Mouse (Mus musculus) kidney, postnatal 0 days (tissue): ENCODE data around the gene Coro1c. TPM values are rescaled to one million over a fixed set of nuclear protein-coding genes. Genes with fewer than 3 reads are reported as not detected.
A peak's percentile ranks its signal among the peaks of the same experiment; 100 is the strongest.

Source experiments
- ATAC-seq: fragments of 200-750 bp; cut with Nextera tagmentation; replicated peaks from 2 replicates; pipeline ENCODE4 v1.8.0; 2017; ENCODE audit warnings: low read depth, moderate number of reproducible peaks, moderate TSS enrichment, moderate library complexity; ENCODE audit not compliant: low FRiP score
- DNase-seq: peaks from one replicate; pipeline ENCODE4 v3.0.0-alpha.2; 2016; ENCODE audit warnings: low spot score
- H3K27ac ChIP-seq: fragments of 300-500 bp; sonication (generic); 2 replicates; pipeline ENCODE4 v1.5.1; 2014; ENCODE audit warnings: mild to moderate bottlenecking
- H3K27me3 ChIP-seq: fragments of 300-500 bp; sonication (generic); 2 replicates; pipeline ENCODE4 v1.6.1; 2014; ENCODE audit warnings: low read length, mixed read lengths; ENCODE audit not compliant: insufficient read depth
- H3K36me3 ChIP-seq: fragments of 300-500 bp; sonication (generic); 2 replicates; pipeline ENCODE4 v1.6.1; 2014; ENCODE audit warnings: low read length, mixed read lengths; ENCODE audit not compliant: insufficient read depth
- H3K4me1 ChIP-seq: fragments of 300-500 bp; sonication (generic); replicated peaks from 2 replicates; pipeline ENCODE4 v1.6.1; 2014; ENCODE audit warnings: antibody characterized with exemption, low read length, mixed read lengths; ENCODE audit not compliant: insufficient read depth
- H3K4me2 ChIP-seq: fragments of 300-500 bp; sonication (generic); 2 replicates; pipeline ENCODE4 v1.6.1; 2014; ENCODE audit warnings: mild to moderate bottlenecking, low read length, moderate library complexity, mixed read lengths
- H3K4me3 ChIP-seq: fragments of 300-500 bp; sonication (generic); replicated peaks from 2 replicates; pipeline ENCODE4 v1.5.1; 2014; ENCODE audit warnings: low read depth, low read length
- H3K9ac ChIP-seq: fragments of 300-500 bp; sonication (generic); 2 replicates; pipeline ENCODE4 v1.6.1; 2014; ENCODE audit warnings: low read depth, low read length
- H3K9me3 ChIP-seq: fragments of 300-500 bp; sonication (generic); replicated peaks from 2 replicates; pipeline ENCODE4 v1.6.1; 2016; ENCODE audit warnings: low read length, inconsistent platforms, mixed read lengths
- CTCF ChIP-seq: IDR thresholded peaks from 2 replicates; pipeline ENCODE4 v1.5.1; 2016; ENCODE audit warnings: antibody characterized with exemption, low read depth, mild to moderate bottlenecking, moderate library complexity
- WGBS: fragments of 180-500 bp; shearing (Covaris S2); extraction: QIAGEN DNeasy Blood & Tissue Kit; methylation state at CpG from one replicate; pipeline ENCODE4 v1.1.7; 2014; 5-methylcytosine and 5-hydroxymethylcytosine counted together
- polyA plus RNA-seq: library from polyadenylated mRNA; unstranded; fragments of >200 nt; fragmentation: Nextera tagmentation; extraction: Ambion mirVana; gene quantifications from 2 replicates; pipeline ENCODE4 v1.2.1, GENCODE M21; 2015

Coro1c gene
- polyA plus RNA-seq, 1 experiment from 2014 or later: 69.5 TPM

- DNase-seq (no peak), ATAC-seq (no peak)
- H3K4me2 ChIP-seq: no peak overlapping the region
- no peaks in the 10 kb centered on the region for H3K36me3 ChIP-seq
- no peaks in the 10 kb centered on the region for H3K27me3 ChIP-seq
- peak overlapping the region; percentile 62 for H3K27ac ChIP-seq
- no peak overlapping the region for H3K4me3 ChIP-seq
- 56% methylated on average over 6 of the region's 6 CpGs for WGBS
- no peak for TF ChIP-seq CTCF
- no peak overlapping the region for H3K9ac ChIP-seq
- H3K4me1 ChIP-seq: 0 out of 2 replicates have a peak, but pooled peaks cover 5% of the 10 kb centered on the region
- H3K9me3 ChIP-seq: no peaks in the 10 kb centered on the region
Measured at GRCm38 (mm10) chr5:113910705-113911104, 2.1 kb upstream of the Coro1c start.

DNA sequence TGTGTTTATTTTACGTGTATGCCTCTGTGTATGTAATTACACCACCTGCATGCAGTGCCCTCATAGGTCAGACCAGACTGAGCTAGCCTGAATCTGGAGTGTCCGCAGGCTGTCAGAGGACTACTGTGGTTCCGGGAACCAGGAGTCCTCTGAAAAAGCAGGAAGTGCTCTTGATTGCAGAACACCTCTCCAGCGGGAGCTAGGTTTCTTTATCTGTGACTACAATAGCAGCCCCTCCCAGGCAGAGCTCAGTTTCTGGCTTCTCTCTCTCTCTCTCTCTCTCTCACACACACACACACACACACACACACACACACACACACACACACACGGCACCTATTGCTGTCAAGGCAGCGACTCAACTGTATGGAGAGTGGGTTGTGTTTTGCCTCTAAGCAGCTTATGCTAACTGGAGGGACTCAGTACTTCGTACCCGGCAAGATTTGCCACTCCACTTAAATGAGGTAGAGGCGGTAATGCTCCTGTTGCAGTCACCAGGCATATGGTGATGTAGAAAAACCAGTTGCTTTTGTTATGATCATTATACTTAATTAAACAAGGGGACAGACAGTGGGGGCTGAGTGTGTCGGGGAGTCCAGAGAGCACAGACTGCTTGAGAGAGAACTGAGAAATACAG, 1.6 kb upstream of the Coro1c start:
- Histone ChIP-seq H3K4me3 (no peak overlapping the region), H3K9ac (no peak overlapping the region), H3K9me3 (no peaks in the 10 kb centered on the region), H3K36me3 (no peaks in the 10 kb centered on the region), H3K27ac (peak overlapping the region; percentile 62; the same call in 1 of the 2 replicates), H3K27me3 (no peaks in the 10 kb centered on the region), H3K4me2 (no peak overlapping the region), H3K4me1 (0 out of 2 replicates have a peak, but pooled peaks cover 7% of the 10 kb centered on the region)
- ATAC-seq: no peak
- 37% methylated on average over 10 of the region's 10 CpGs for WGBS
- no peak for TF ChIP-seq CTCF
- DNase-seq: no peak

- Histone ChIP-seq H3K4me2 (peak overlapping the region; percentile 85), H3K9ac (peak overlapping the region; percentile 89), H3K4me1 (peaks cover 22% of the 10 kb centered on the region), H3K9me3 (no peaks in the 10 kb centered on the region), H3K36me3 (no peaks in the 10 kb centered on the region), H3K27me3 (no peaks in the 10 kb centered on the region), H3K27ac (peak overlapping the region; percentile 97), H3K4me3 (peak overlapping the region; percentile 79)
- under 1% methylated on average over 56 of the region's 69 CpGs for WGBS
- DNase-seq (peak; percentile 74), ATAC-seq (peak; percentile 70)
- TF ChIP-seq CTCF: no peak
Measured at GRCm38 (mm10) chr5:113907786-113908567, 581 bp downstream of the Coro1c start.

- DNase-seq (peak; percentile 56), ATAC-seq (no peak)
- 9% methylated on average over 17 of the region's 17 CpGs for WGBS
- H3K9ac ChIP-seq: peak overlapping the region; percentile 89; the same call in 1 of the 2 replicates
- no peaks in the 10 kb centered on the region for H3K9me3 ChIP-seq
- H3K27ac ChIP-seq: peak overlapping the region; percentile 97
- no peaks in the 10 kb centered on the region for H3K36me3 ChIP-seq
- no peak for TF ChIP-seq CTCF
- no peaks in the 10 kb centered on the region for H3K27me3 ChIP-seq
- H3K4me2 ChIP-seq: peak overlapping the region; percentile 85
- H3K4me3 ChIP-seq: peak overlapping the region; percentile 79
- peaks cover 23% of the 10 kb centered on the region for H3K4me1 ChIP-seq
Measured at GRCm38 (mm10) chr5:113906958-113907735, 1.4 kb downstream of the Coro1c start.

DNA sequence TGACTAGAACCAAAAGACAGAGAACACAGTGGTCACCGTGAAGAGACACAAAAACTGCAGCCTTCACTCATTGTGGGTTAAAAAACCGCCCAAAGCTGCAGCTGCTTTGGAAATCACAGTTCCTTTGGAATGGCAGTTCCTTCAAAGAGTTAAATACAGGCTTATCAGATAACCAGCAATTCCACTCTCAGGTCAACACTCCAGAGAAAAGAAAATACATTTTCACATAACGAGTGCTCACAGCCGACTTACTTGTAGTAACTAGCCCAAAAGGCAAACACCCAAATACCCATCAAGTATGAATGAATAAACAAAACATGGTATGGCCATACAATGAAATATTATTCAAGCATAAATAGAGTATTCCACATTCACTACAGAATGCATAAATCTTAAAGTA, 3.6 kb downstream of the Coro1c start:
- H3K27me3 ChIP-seq: no peaks in the 10 kb centered on the region
- DNase-seq (no peak), ATAC-seq (no peak)
- 31% methylated on average over 4 of the region's 4 CpGs for WGBS
- no peaks in the 10 kb centered on the region for H3K9me3 ChIP-seq
- H3K4me3 ChIP-seq: no peak overlapping the region
- H3K4me2 ChIP-seq: no peak overlapping the region
- H3K4me1 ChIP-seq: peaks cover 31% of the 10 kb centered on the region
- H3K36me3 ChIP-seq: no peaks in the 10 kb centered on the region
- H3K27ac ChIP-seq: no peak overlapping the region
- no peak overlapping the region for H3K9ac ChIP-seq
- TF ChIP-seq CTCF: no peak

DNA sequence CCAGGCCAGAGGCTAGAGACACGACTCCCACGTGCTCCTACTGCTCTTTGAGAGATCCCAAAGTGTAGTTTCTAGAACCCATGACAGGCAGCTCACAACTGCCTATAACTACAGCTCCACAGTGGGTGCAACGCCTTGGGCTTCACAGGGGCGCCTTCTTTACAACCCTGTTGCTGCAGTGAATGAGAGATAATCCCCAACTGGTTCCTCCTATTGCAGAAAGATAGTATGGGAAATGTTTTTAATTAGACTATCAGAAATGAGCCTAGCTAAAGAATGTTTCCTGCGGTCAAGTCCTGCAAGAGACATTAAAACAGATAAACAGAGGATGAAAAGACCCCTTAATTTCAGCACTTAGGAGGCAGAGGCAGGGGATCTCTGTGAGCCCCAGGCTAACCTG, 5.6 kb downstream of the Coro1c start:
- 71% methylated on average over 5 of the region's 5 CpGs for WGBS
- ATAC-seq: no peak
- H3K4me1 ChIP-seq: peaks cover 31% of the 10 kb centered on the region

More for the DNA sequence above, 5.6 kb downstream of the Coro1c start:
- Histone ChIP-seq H3K27ac (no peak overlapping the region), H3K36me3 (no peaks in the 10 kb centered on the region), H3K27me3 (no peaks in the 10 kb centered on the region), H3K9ac (no peak overlapping the region), H3K9me3 (no peaks in the 10 kb centered on the region), H3K4me3 (no peak overlapping the region), H3K4me2 (no peak overlapping the region)
- no peak for TF ChIP-seq CTCF
- no peak for DNase-seq
